Mouse (Mus musculus) myocyte (in vitro differentiated cells): Measurements from ENCODE around the gene Tex12.

ENCODE experiments used
- MYOD1 ChIP-seq, 3 experiments: IDR thresholded peaks; one replicate each; pipeline ENCODE4 v1.6.1; 2011; ENCODE audit warnings: control low read depth in 2 of 3, low read depth in 2 of 3, mild to moderate bottlenecking in 2 of 3, moderate library complexity in 1 of 3; ENCODE audit not compliant: insufficient read length in 2 of 3, control insufficient read depth in 1 of 3
- POLR2A ChIP-seq: IDR thresholded peaks from one replicate; pipeline ENCODE4 v1.6.1; 2011; ENCODE audit warnings: low read depth, mild to moderate bottlenecking, control low read depth, moderate library complexity; ENCODE audit not compliant: insufficient read length

DNA sequence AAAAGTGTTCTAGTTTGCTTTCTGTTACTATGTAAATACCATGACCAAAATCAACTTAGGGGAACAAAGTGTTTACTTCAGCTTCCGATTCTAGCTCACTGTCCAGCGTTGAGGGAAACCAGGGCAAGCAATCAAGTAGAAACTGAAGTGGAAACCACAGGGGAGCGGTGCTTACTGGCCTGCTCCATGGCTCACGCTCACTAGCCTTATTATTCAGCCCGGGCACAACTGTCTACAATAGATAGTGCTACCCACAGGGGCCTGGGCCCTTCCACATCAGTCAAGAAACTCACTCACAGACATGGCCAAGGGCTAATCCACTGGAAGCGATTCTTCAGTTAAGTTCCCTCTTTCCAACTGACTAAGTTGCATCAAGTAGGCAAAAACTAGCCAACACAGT is 40.4 kb upstream of the Tex12 start:
- TF ChIP-seq POLR2A (no peak), MYOD1 (IDR thresholded peaks at IDR 0.05; ENCODE audit: control insufficient read depth in 1 of 3, insufficient read length in 2 of 3, low read depth in 2 of 3) (no peak)
